Comparison of ENCODE assay signal across 12 mouse cellular contexts in the genomic region with DNA sequence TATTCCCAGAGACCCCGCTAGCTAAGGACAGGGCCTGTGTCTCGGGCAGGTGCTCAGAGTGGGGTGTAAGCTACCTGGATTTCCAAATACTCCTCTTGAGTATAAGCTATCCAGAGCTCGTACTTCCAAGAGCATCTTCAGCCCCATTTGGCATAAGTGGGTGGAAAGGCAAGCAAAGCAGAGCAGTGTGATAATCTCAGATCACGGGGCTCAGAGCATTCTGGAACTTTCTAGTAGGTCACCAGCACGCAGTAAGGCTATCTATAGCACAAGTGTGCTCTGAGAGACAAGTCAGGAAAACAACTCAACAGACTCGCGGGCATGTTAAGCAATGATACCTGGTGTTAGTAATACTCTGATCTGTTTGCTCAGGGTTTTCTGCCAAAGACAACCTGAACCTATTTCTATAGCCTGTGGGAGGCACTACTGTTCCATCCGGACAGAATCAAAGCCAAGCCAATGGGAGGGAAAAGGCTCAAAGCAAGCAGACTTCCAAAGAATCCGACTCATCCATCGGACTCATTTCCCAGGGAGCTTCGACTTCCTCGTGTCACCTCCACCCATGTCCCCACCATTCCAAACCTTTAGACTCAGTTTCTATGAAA. TPM values are rescaled to one million over a fixed set of nuclear protein-coding genes. Genes with fewer than 3 reads are reported as not detected.
DNase-seq lines count a peak whose midpoint lies in the region; ATAC-seq and TF ChIP-seq lines count a peak whose summit lies in the region.
"Had no signal": no experiment of that assay in that cellular context is flagged by ENCODE, and none has a peak within 500 bp of the region (broad histone marks: within the 10 kb centered on the region; RNA-seq: fewer than 3 reads in every experiment).

No protein-coding gene starts in this region.

- H3K4me3 ChIP-seq in intestine, postnatal 0 days (ENCODE audit: low read depth, low read length) = no peak overlapping the region

- no peak overlapping the region for H3K27ac ChIP-seq in intestine, postnatal 0 days (ENCODE audit: low read depth, low read length)

- no peaks in the 10 kb centered on the region for H3K4me1 ChIP-seq in intestine, postnatal 0 days (replicated peaks; ENCODE audit: control insufficient read depth, insufficient read depth, low read length)

- no peak for ATAC-seq in intestine, postnatal 0 days
- ATAC-seq: inflammation-experienced regulatory T-cells, adult 6 months had no signal

- H3K4me2 ChIP-seq in intestine, postnatal 0 days (replicated peaks; ENCODE audit: low read depth) = no peak overlapping the region

- no peaks in the 10 kb centered on the region for H3K36me3 ChIP-seq in intestine, postnatal 0 days (ENCODE audit: control insufficient read depth, insufficient read depth)
- H3K36me3 ChIP-seq: G1E had no signal

- H3K9ac ChIP-seq in intestine, postnatal 0 days (ENCODE audit: low read depth, low read length) = no peak overlapping the region

- peak; percentile 20 to 35 for DNase-seq in heart, postnatal 10 days
- no peak for DNase-seq in heart, postnatal 36 days
- DNase-seq in lung, postnatal 10 days = peak; percentile 21
- no peak for DNase-seq in lung, postnatal 36 days
- peak; percentile 52 for DNase-seq in NIH3T3 (ENCODE audit: low read depth)
- DNase-seq in testis, postnatal 10 days (ENCODE audit: low spot score) = no peak
- DNase-seq: cerebellum, adult 8-10 months; lung, postnatal 14 days; thymus, postnatal 14 days had no signal

- intact Hi-C loops in heart, postnatal 10 days (cut with DNase I) = no loop called here
- intact Hi-C loops in heart, postnatal 36 days (cut with DNase I) = no loop called here

- peak; percentile 78 for TF ChIP-seq CTCF in intestine, postnatal 0 days (IDR thresholded peaks at IDR 0.05; ENCODE audit: low read depth)

- H3K27me3 ChIP-seq in intestine, postnatal 0 days (replicated peaks; ENCODE audit: control insufficient read depth, insufficient read depth, low read length) = no peaks in the 10 kb centered on the region

- no peaks in the 10 kb centered on the region for H3K9me3 ChIP-seq in intestine, postnatal 0 days (ENCODE audit: control insufficient read depth)
- H3K9me3 ChIP-seq: G1E had no signal

- WGBS in intestine, postnatal 0 days = 55% methylated on average over 12 of the region's 12 CpGs

RNA-seq across cellular contexts. Expression of a gene that starts 27.9 kb away (rescaled TPM):
- total RNA-seq in heart, postnatal 10 days (2021) = 1 to 10 TPM; 7.4 to 9.1 TPM
- total RNA-seq in heart, postnatal 36 days (2021) = 1 to 10 TPM; 6.1 to 9.1 TPM
- polyA plus RNA-seq in intestine, postnatal 0 days (2015; fragmentation: Nextera tagmentation; extraction: Ambion mirVana) = 1.4 and 1.6 TPM in 2 replicates

RNA-seq across cellular contexts. Expression of a gene that starts 37.3 kb away (rescaled TPM):
- total RNA-seq in heart, postnatal 10 days (2021) = 100 to 1,000 TPM; 167 to 181 TPM
- 100 to 1,000 TPM; 154 to 160 TPM for total RNA-seq in heart, postnatal 36 days (2021)
- polyA plus RNA-seq in intestine, postnatal 0 days (2015; fragmentation: Nextera tagmentation; extraction: Ambion mirVana) = 3.9 and 4.9 TPM in 2 replicates

Comparison
In these comparisons a context has a peak if more than half of its experiments do, and no peak if none do; other contexts are left out.
1. DNase-seq: peak in heart, postnatal 10 days (2 of 2), lung, postnatal 10 days (single experiment) and NIH3T3 (single experiment); none in heart, postnatal 36 days (0 of 2), lung, postnatal 36 days (single experiment) and testis, postnatal 10 days (single experiment).